Mouse (Mus musculus): Measurements from ENCODE around the gene Dcaf15. TPM values are rescaled to one million over a fixed set of nuclear protein-coding genes. Genes with fewer than 3 reads are reported as not detected.

Gene Dcaf15
- total and polyA plus RNA-seq, 3 experiments = 34.4 to 56.1 TPM; not detected in 1

GRCm38 (mm10) chr8:84147769-84148530, 43.4 kb upstream of the Dcaf15 start, which contains the start of the genes Cc2d1a and 4930432K21Rik:
Gene Cc2d1a, minus strand, starts transcription at chr8:84147936.
Gene 4930432K21Rik, plus strand, starts transcription at chr8:84148025.
- Histone ChIP-seq H3K27ac (ENCODE audit: control insufficient read depth, low read depth, low read length) (no peak within 1 kb of the TSS), H3K4me3 (ENCODE audit: control insufficient read depth in 1 of 2, insufficient read depth in 1 of 2, low read depth in 2 of 2, low read length in 2 of 2) (peak within 1 kb of the TSS; percentile 74 to 77), H3K4me1 (ENCODE audit: control insufficient read depth in 1 of 2, insufficient read depth in 2 of 2, low read length in 2 of 2) (peaks cover 0 to 12% of the 10 kb centered on the region in 2 experiments; a peak in 2 of 4 replicates), H3K36me3 (ENCODE audit: control insufficient read depth in 1 of 2, insufficient read depth in 2 of 2, low read length in 2 of 2) (peaks cover 0 to 10% of the 10 kb centered on the region in 2 experiments; a peak in 3 of 4 replicates), H3K9ac (ENCODE audit: control insufficient read depth, low read depth, low read length, poor library complexity, severe bottlenecking) (peak within 1 kb of the TSS; percentile 82), H3K9me3 (replicated peaks; ENCODE audit: insufficient read depth, low read length) (no peaks in the 10 kb centered on the region), H3K27me3 (ENCODE audit: control insufficient read depth in 1 of 2, insufficient read depth in 2 of 2, low read length in 2 of 2) (no peaks in the 10 kb centered on the region), H3K79me2 (ENCODE audit: control insufficient read depth, insufficient read depth, low read length, poor library complexity) (peaks cover 4% of the 10 kb centered on the region; the same call in 1 of the 2 replicates)
- peak; percentile 98 for DNase-seq (ENCODE audit: low read depth, low spot score)
- TF ChIP-seq CTCF (IDR thresholded peaks at IDR 0.05 in 2 of 3, conservative IDR thresholded peaks at IDR 0.05 in 1 of 3; ENCODE audit: control insufficient read depth in 1 of 3, insufficient read depth in 1 of 3, low read depth in 2 of 3, low read length in 3 of 3, poor library complexity in 1 of 3, severe bottlenecking in 1 of 3) (no peak), USF2 (IDR thresholded peaks at IDR 0.05; ENCODE audit: borderline replicate concordance in 1 of 2, insufficient read depth in 1 of 2, low read depth in 1 of 2, low read length in 2 of 2) (no peak), UBTF (IDR thresholded peaks at IDR 0.05; ENCODE audit: borderline replicate concordance, insufficient read depth, low read depth, low read length) (no peak), MXI1 (IDR thresholded peaks at IDR 0.05; ENCODE audit: low read depth, low read length) (peak; percentile 53), CHD1 (IDR thresholded peaks at IDR 0.05; ENCODE audit: low read depth, low read length) (no peak), RAD21 (IDR thresholded peaks at IDR 0.05; ENCODE audit: low read depth, low read length) (no peak), RCOR1 (IDR thresholded peaks at IDR 0.05; ENCODE audit: low read depth, low read length) (no peak), MYB (IDR thresholded peaks at IDR 0.05; ENCODE audit: low read depth, low read length) (no peak), EP300 (IDR thresholded peaks at IDR 0.05; ENCODE audit: low read depth in 1 of 2, low read length in 2 of 2) (no peak), TBP (IDR thresholded peaks at IDR 0.05; ENCODE audit: low read depth, low read length) (0 out of 2 replicates have a peak, but pooled peaks have one; percentile 38), MAFK (IDR thresholded peaks at IDR 0.05; ENCODE audit: borderline replicate concordance, low read depth, low read length) (no peak), HCFC1 (IDR thresholded peaks at IDR 0.05; ENCODE audit: low read depth, low read length) (peak; percentile 99), MAX (IDR thresholded peaks at IDR 0.05; ENCODE audit: low read length) (peak; percentile 99), ZC3H11A (IDR thresholded peaks at IDR 0.05; ENCODE audit: low read depth, low read length) (no peak), POLR2AphosphoS2 (IDR thresholded peaks at IDR 0.05; ENCODE audit: low read length) (no peak), NELFE (IDR thresholded peaks at IDR 0.05; ENCODE audit: low read depth, low read length) (peak; percentile 67), KAT2A (conservative IDR thresholded peaks at IDR 0.05; ENCODE audit: low read depth, low read length) (peak; percentile 95), BHLHE40 (IDR thresholded peaks at IDR 0.05; ENCODE audit: borderline replicate concordance, low read depth, low read length) (no peak), ELF1 (IDR thresholded peaks at IDR 0.05; ENCODE audit: low read depth, low read length) (peak; percentile 90), TCF12 (IDR thresholded peaks at IDR 0.05; ENCODE audit: low read depth, low read length) (peak; percentile 49; the same call in 1 of the 2 replicates), ZMIZ1 (IDR thresholded peaks at IDR 0.05; ENCODE audit: low read depth, low read length) (no peak), SIN3A (IDR thresholded peaks at IDR 0.05; ENCODE audit: low read length) (peak; percentile 78), CHD2 (IDR thresholded peaks at IDR 0.05; ENCODE audit: low read length) (no peak), JUND (IDR thresholded peaks at IDR 0.05; ENCODE audit: low read depth, low read length) (no peak), POLR2A (IDR thresholded peaks at IDR 0.05; ENCODE audit: control insufficient read depth in 1 of 2, insufficient read depth in 1 of 2, low read depth in 1 of 2, low read length in 2 of 2, poor library complexity in 1 of 2) (peak in 1 of 2 experiments; percentile 62; a peak in 2 of 4 replicates), E2F4 (IDR thresholded peaks at IDR 0.05; ENCODE audit: borderline replicate concordance, low read depth, low read length) (peak; percentile 92), NRF1 (IDR thresholded peaks at IDR 0.05; ENCODE audit: insufficient read depth, low read depth, low read length, poor library complexity, severe bottlenecking) (peak; percentile 98), MEF2A (IDR thresholded peaks at IDR 0.05; ENCODE audit: extremely low read depth, insufficient replicate concordance, low read depth, low read length, poor library complexity, severe bottlenecking) (no peak), GABPA (IDR thresholded peaks at IDR 0.05; ENCODE audit: low read depth, low read length) (no peak), TAL1 (IDR thresholded peaks at IDR 0.05; ENCODE audit: low read length) (no peak), MAZ (IDR thresholded peaks at IDR 0.05; ENCODE audit: low read depth, low read length) (no peak), POLR2AphosphoS5 (IDR thresholded peaks at IDR 0.05; ENCODE audit: borderline replicate concordance, low read depth, low read length) (no peak), ZNF384 (IDR thresholded peaks at IDR 0.05; ENCODE audit: low read depth, low read length) (no peak), MYC (IDR thresholded peaks at IDR 0.05; ENCODE audit: low read depth, low read length) (no peak), ZKSCAN1 (IDR thresholded peaks at IDR 0.05; ENCODE audit: low read depth, low read length) (no peak), ETS1 (IDR thresholded peaks at IDR 0.05; ENCODE audit: low read depth, low read length) (no peak)

Data from MEL (cell line).